ENCODE assay signal across 1 mouse cellular context in the genomic region with DNA sequence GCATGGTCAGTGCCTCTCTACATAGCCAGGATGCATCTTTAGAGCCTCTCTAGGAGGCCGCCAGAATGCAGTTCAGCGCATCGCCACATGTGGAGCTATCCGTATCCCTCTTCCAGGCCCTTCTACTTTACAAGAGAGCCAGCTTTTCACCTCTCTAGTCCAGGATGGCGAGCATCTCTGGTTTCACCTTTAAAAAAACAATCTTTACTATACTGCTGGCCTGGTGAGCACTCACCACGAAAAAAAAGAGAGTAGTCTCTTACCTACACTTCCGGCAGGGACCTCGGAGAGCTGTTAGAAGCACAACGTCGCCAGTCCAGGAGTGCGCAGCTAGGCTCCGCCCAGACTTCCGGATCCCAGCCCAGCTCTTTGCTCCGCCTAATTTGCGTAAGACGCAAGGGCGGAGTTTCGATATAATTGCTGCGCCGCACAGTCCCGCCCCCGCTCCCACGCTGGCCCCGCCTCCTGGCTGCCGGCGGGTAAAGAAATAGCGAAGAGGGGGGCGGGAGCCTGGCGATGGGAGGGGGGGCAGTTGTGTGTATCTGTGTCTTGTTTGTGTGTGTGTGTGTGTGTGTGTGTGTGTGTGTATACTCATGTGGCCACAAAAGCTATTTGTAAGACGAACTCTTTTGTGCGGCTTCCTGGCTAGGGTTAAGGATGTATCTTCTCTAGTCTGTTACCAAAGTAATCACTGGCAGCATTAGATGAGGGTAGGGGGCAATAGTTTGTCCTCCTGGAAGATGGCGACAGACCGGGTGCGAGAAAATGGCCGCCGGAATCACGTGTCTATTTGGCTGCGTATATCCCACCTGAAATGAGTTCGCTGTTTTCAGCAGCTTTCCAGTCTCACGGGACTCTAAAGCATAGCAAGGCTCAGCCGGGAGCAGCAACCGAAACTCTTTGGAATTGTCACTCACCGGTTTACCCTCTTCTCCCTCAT.
TF ChIP-seq lines count a peak whose summit lies in the region.

A gene (minus strand): TSS at position 385 of the 940 bp plus-strand sequence.

TF ChIP-seq in C2C12, 6 proteins besides CTCF, POLR2A, EP300 and RAD21 (continued from another document):
- TF ChIP-seq MYOD1 (IDR thresholded peaks at IDR 0.05; ENCODE audit: control insufficient read depth, insufficient read length, low read depth) = no peak
- TF ChIP-seq USF1 (IDR thresholded peaks at IDR 0.05; ENCODE audit: low read depth) = peak; percentile 77
